Mouse (Mus musculus) cortical plate, adult 2 months (tissue): Measurements from ENCODE around the gene Galnt6.

Experiments used
- CTCF ChIP-seq: fragments of 200-500 bp; IDR thresholded peaks from 2 replicates; pipeline ENCODE4 v1.5.1; 2011; ENCODE audit warnings: mild to moderate bottlenecking, control low read depth, low read length; ENCODE audit not compliant: insufficient read depth; ENCODE audit errors: extremely low read depth
- POLR2A ChIP-seq: fragments of 200-500 bp; IDR thresholded peaks from 2 replicates; pipeline ENCODE4 v1.6.1; 2011; ENCODE audit warnings: mild to moderate bottlenecking, low read length, control low read depth; ENCODE audit not compliant: insufficient read depth; ENCODE audit errors: extremely low read depth

GRCm38 (mm10) chr15:100766826-100767225 is 37.6 kb upstream of the Galnt6 start:
- TF ChIP-seq CTCF (no peak), POLR2A (no peak)
